Mouse (Mus musculus) stomach, postnatal 0 days (tissue): Measurements from ENCODE around the gene Tmx2. TPM values are rescaled to one million over a fixed set of nuclear protein-coding genes. Genes with fewer than 3 reads are reported as not detected.

ENCODE experiments used
- ATAC-seq: fragments of 200-750 bp; cut with Nextera tagmentation; 2 replicates; pipeline ENCODE4 v1.8.0; 2017; ENCODE audit not compliant: low FRiP score, low TSS enrichment
- DNase-seq: peaks from one replicate; pipeline ENCODE4 v3.0.0-alpha.2; 2016; ENCODE audit warnings: low spot score
- H3K27ac ChIP-seq: fragments of 300-500 bp; sonication (generic); replicated peaks from 2 replicates; pipeline ENCODE4 v1.5.1; 2014; ENCODE audit warnings: mild to moderate bottlenecking, control low read depth
- H3K27me3 ChIP-seq: fragments of 300-500 bp; sonication (generic); 2 replicates; pipeline ENCODE4 v1.6.1; 2014; ENCODE audit warnings: low read length; ENCODE audit not compliant: control insufficient read depth, insufficient read depth
- H3K36me3 ChIP-seq: fragments of 300-500 bp; sonication (generic); 2 replicates; pipeline ENCODE4 v1.6.1; 2014; ENCODE audit warnings: low read length, mixed read lengths; ENCODE audit not compliant: control insufficient read depth, insufficient read depth
- H3K4me1 ChIP-seq: fragments of 300-500 bp; sonication (generic); replicated peaks from 2 replicates; pipeline ENCODE4 v1.6.1; 2014; ENCODE audit warnings: antibody characterized with exemption; ENCODE audit not compliant: control insufficient read depth, insufficient read depth
- H3K4me2 ChIP-seq: fragments of 300-500 bp; sonication (generic); replicated peaks from 2 replicates; pipeline ENCODE4 v1.6.1; 2014; ENCODE audit warnings: low read depth, mild to moderate bottlenecking, control low read depth, moderate library complexity
- H3K4me3 ChIP-seq: fragments of 300-500 bp; sonication (generic); 2 replicates; pipeline ENCODE4 v1.5.1; 2014; ENCODE audit warnings: low read depth, low read length, control low read depth
- H3K9ac ChIP-seq: fragments of 300-500 bp; sonication (generic); 2 replicates; pipeline ENCODE4 v1.6.1; 2014; ENCODE audit warnings: mild to moderate bottlenecking, low read length, control low read depth, mixed read lengths
- H3K9me3 ChIP-seq: fragments of 300-500 bp; sonication (generic); 2 replicates; pipeline ENCODE4 v1.6.1; 2016; ENCODE audit warnings: low read length; ENCODE audit not compliant: control insufficient read depth
- CTCF ChIP-seq: IDR thresholded peaks from 2 replicates; pipeline ENCODE4 v1.5.1; 2016; ENCODE audit warnings: antibody characterized with exemption, low read depth, mild to moderate bottlenecking, moderate library complexity
- EP300 ChIP-seq: optimal IDR thresholded peaks from 2 replicates; pipeline ENCODE3; 2016; ENCODE audit warnings: antibody characterized with exemption
- WGBS: fragments of 180-500 bp; shearing (Covaris S2); extraction: QIAGEN DNeasy Blood & Tissue Kit; methylation state at CpG from one replicate; pipeline ENCODE4 v1.1.7; 2014; 5-methylcytosine and 5-hydroxymethylcytosine counted together
- polyA plus RNA-seq: library from polyadenylated mRNA; unstranded; fragments of >200 nt; fragmentation: Nextera tagmentation; extraction: Ambion mirVana; gene quantifications from 2 replicates; pipeline ENCODE4 v1.2.1, GENCODE M21; 2015

Tmx2 gene
- polyA plus RNA-seq, 1 experiment from 2014 or later, result 80.9 TPM

- no peaks in the 10 kb centered on the region for H3K9me3 ChIP-seq
- peak; percentile 86 for DNase-seq
- WGBS, result under 1% methylated on average over 15 of the region's 15 CpGs
- peak within 1 kb of the TSS; percentile 86 for H3K9ac ChIP-seq
- H3K36me3 ChIP-seq, result no peaks in the 10 kb centered on the region
- H3K27me3 ChIP-seq, result no peaks in the 10 kb centered on the region
- TF ChIP-seq CTCF (no peak), EP300 (no peak)
- peak within 1 kb of the TSS; percentile 98 for H3K27ac ChIP-seq
- ATAC-seq, result peak; percentile 99
- H3K4me1 ChIP-seq, result no peaks in the 10 kb centered on the region
- peak within 1 kb of the TSS; percentile 49 for H3K4me2 ChIP-seq
- H3K4me3 ChIP-seq, result peak within 1 kb of the TSS; percentile 71
Observed at GRCm38 (mm10) chr2:84650464-84651195, 28.3 kb downstream of the Tmx2 start, which contains the start of gene Ctnnd1. Gene Ctnnd1 (minus strand): TSS chr2:84650765.

GRCm38 (mm10) chr2:84649674-84650073, 29.3 kb downstream of the Tmx2 start:
- H3K4me1 ChIP-seq, result no peaks in the 10 kb centered on the region
- H3K4me2 ChIP-seq, result peak overlapping the region; percentile 49
- peak; percentile 61; the same call in 1 of the 2 replicates for ATAC-seq
- TF ChIP-seq EP300, result no peak
- no peak for TF ChIP-seq CTCF
- 0% methylated on average over 10 of the region's 10 CpGs for WGBS
- H3K9me3 ChIP-seq, result no peaks in the 10 kb centered on the region
- peak overlapping the region; percentile 86 for H3K9ac ChIP-seq
- no peaks in the 10 kb centered on the region for H3K27me3 ChIP-seq
- H3K27ac ChIP-seq, result peak overlapping the region; percentile 98
- peak overlapping the region; percentile 71 for H3K4me3 ChIP-seq
- DNase-seq, result peak; percentile 73
- no peaks in the 10 kb centered on the region for H3K36me3 ChIP-seq

- Histone ChIP-seq H3K4me1 (no peaks in the 10 kb centered on the region), H3K36me3 (no peaks in the 10 kb centered on the region), H3K27ac (no peak overlapping the region), H3K9ac (peak overlapping the region; percentile 53), H3K27me3 (no peaks in the 10 kb centered on the region), H3K4me2 (peak overlapping the region; percentile 49), H3K4me3 (peak overlapping the region; percentile 71), H3K9me3 (no peaks in the 10 kb centered on the region)
- TF ChIP-seq CTCF (peak; percentile 50), EP300 (no peak)
- ATAC-seq (no peak), DNase-seq (no peak)
- 15% methylated on average over 6 of the region's 6 CpGs for WGBS
Observed at GRCm38 (mm10) chr2:84648369-84648768, 30.6 kb downstream of the Tmx2 start.

GRCm38 (mm10) chr2:84647051-84647568, 31.8 kb downstream of the Tmx2 start:
- H3K36me3 ChIP-seq, result no peaks in the 10 kb centered on the region
- no peak overlapping the region; the same call in 1 of the 2 replicates for H3K27ac ChIP-seq
- H3K4me3 ChIP-seq, result peak overlapping the region; percentile 71
- H3K27me3 ChIP-seq, result no peaks in the 10 kb centered on the region
- 72% methylated on average over 6 of the region's 6 CpGs for WGBS
- DNase-seq, result no peak
- 0 out of 2 replicates have a peak overlapping the region, but pooled peaks have one; percentile 13 for H3K9ac ChIP-seq
- no peaks in the 10 kb centered on the region; the same call in 1 of the 2 replicates for H3K4me1 ChIP-seq
- ATAC-seq, result no peak
- H3K4me2 ChIP-seq, result peak overlapping the region; percentile 49
- no peak for TF ChIP-seq CTCF
- no peak for TF ChIP-seq EP300
- no peaks in the 10 kb centered on the region for H3K9me3 ChIP-seq

- Histone ChIP-seq H3K4me3 (no peak overlapping the region), H3K27me3 (no peaks in the 10 kb centered on the region), H3K9ac (no peak overlapping the region), H3K4me1 (peaks cover 1% of the 10 kb centered on the region; the same call in 1 of the 2 replicates), H3K27ac (no peak overlapping the region), H3K4me2 (no peak overlapping the region), H3K9me3 (no peaks in the 10 kb centered on the region), H3K36me3 (no peaks in the 10 kb centered on the region)
- no peak for TF ChIP-seq EP300
- TF ChIP-seq CTCF, result no peak
- DNase-seq (no peak), ATAC-seq (no peak)
- WGBS, result 28% methylated on average over 1 of the region's 1 CpGs
Observed at GRCm38 (mm10) chr2:84646138-84646537, 32.8 kb downstream of the Tmx2 start.

GRCm38 (mm10) chr2:84640833-84641232, 38.1 kb downstream of the Tmx2 start:
- no peak overlapping the region for H3K4me2 ChIP-seq
- TF ChIP-seq CTCF, result no peak
- TF ChIP-seq EP300, result no peak
- H3K4me1 ChIP-seq, result peaks cover 19% of the 10 kb centered on the region
- no peak for DNase-seq
- no peak overlapping the region for H3K4me3 ChIP-seq
- no peaks in the 10 kb centered on the region for H3K9me3 ChIP-seq
- 0 out of 2 replicates have a peak overlapping the region, but pooled peaks have one; percentile 40 for H3K27ac ChIP-seq
- no peaks in the 10 kb centered on the region for H3K36me3 ChIP-seq
- H3K9ac ChIP-seq, result no peak overlapping the region
- no peak for ATAC-seq
- no peaks in the 10 kb centered on the region for H3K27me3 ChIP-seq
